Mouse (Mus musculus) thymus, postnatal 25 days (tissue): ENCODE measurements around the gene Cspg5.
A peak's percentile ranks its signal among the peaks of the same experiment; 100 is the strongest.

Experiments used
- DNase-seq: peaks from one replicate; pipeline ENCODE4 v3.0.0; 2022

Cspg5 gene

GRCm38 (mm10) chr9:110255407-110256019, 11.9 kb downstream of the Cspg5 start:
- no peak for DNase-seq

- no peak for DNase-seq
These were observed 15.1 kb downstream of the Cspg5 start for GRCm38 (mm10) chr9:110258646-110259045.

- DNase-seq: no peak
These were observed 15.5 kb downstream of the Cspg5 start for GRCm38 (mm10) chr9:110259118-110259517.

- no peak for DNase-seq
These were observed 19.6 kb downstream of the Cspg5 start for GRCm38 (mm10) chr9:110263181-110263580.

GRCm38 (mm10) chr9:110264991-110265390, 21.4 kb downstream of the Cspg5 start:
- no peak for DNase-seq

- DNase-seq: no peak
These were observed 24.8 kb downstream of the Cspg5 start for GRCm38 (mm10) chr9:110268416-110268815.

- DNase-seq: no peak
These were observed 28.7 kb downstream of the Cspg5 start for GRCm38 (mm10) chr9:110272330-110272729.

GRCm38 (mm10) chr9:110273507-110273906, 29.9 kb downstream of the Cspg5 start:
- DNase-seq: no peak

- DNase-seq: peak; percentile 19
These were observed 32.3 kb downstream of the Cspg5 start for GRCm38 (mm10) chr9:110275882-110276281.

- no peak for DNase-seq
These were observed 33.9 kb downstream of the Cspg5 start for GRCm38 (mm10) chr9:110277431-110277881.

- no peak for DNase-seq
These were observed 40.6 kb downstream of the Cspg5 start for GRCm38 (mm10) chr9:110284075-110284697.

- DNase-seq: no peak
These were observed 43.8 kb downstream of the Cspg5 start for GRCm38 (mm10) chr9:110287321-110287924.

- DNase-seq: no peak
These were observed 49.7 kb downstream of the Cspg5 start for GRCm38 (mm10) chr9:110293254-110293718.

GRCm38 (mm10) chr9:110293873-110294415, 50.4 kb downstream of the Cspg5 start:
- DNase-seq: no peak

GRCm38 (mm10) chr9:110294786-110295185, 51.2 kb downstream of the Cspg5 start:
- no peak for DNase-seq

- peak; percentile 75 for DNase-seq
These were observed 53.5 kb downstream of the Cspg5 start for GRCm38 (mm10) chr9:110296867-110297627.

GRCm38 (mm10) chr9:110304516-110304915, 60.9 kb downstream of the Cspg5 start:
- DNase-seq: peak; percentile 51

- peak; percentile 89 for DNase-seq
These were observed 61.5 kb downstream of the Cspg5 start, which contains the start of gene Elp6 for GRCm38 (mm10) chr9:110304969-110305651. Gene Elp6 (plus strand): TSS chr9:110305173.

GRCm38 (mm10) chr9:110306371-110306770, 62.8 kb downstream of the Cspg5 start:
- DNase-seq: no peak
